ENCODE assay signal across 9 mouse cellular contexts in genomic region chr13:74300925-74301606, GRCm38 (mm10). TPM values are rescaled to one million over a fixed set of nuclear protein-coding genes. Genes with fewer than 3 reads are reported as not detected.
DNase-seq lines count a peak whose midpoint lies in the region; ATAC-seq lines count a peak whose summit lies in the region.
"Had no signal": no experiment of that assay in that cellular context is flagged by ENCODE, and none has a peak within 500 bp of the region (broad histone marks: within the 10 kb centered on the region; RNA-seq: fewer than 3 reads in every experiment).

No protein-coding gene starts in this region.

- no peaks in the 10 kb centered on the region for H3K9me3 ChIP-seq in liver, embryonic 13.5 days (replicated peaks)
- no peaks in the 10 kb centered on the region for H3K9me3 ChIP-seq in neural tube, embryonic 11.5 days (ENCODE audit: control insufficient read depth, low read length)
- no peaks in the 10 kb centered on the region for H3K9me3 ChIP-seq in stomach, embryonic 15.5 days
- H3K9me3 ChIP-seq: embryonic facial prominence, embryonic 13.5 days had no signal

- peak; percentile 80 for ATAC-seq in CD4-positive, CD25-positive, alpha-beta regulatory T cell, adult 4 months
- ATAC-seq in liver, embryonic 13.5 days (ENCODE audit: low read depth) = peak; percentile 47
- peak; percentile 73 for ATAC-seq in neural tube, embryonic 11.5 days (ENCODE audit: insufficient read depth, low FRiP score, low TSS enrichment)
- ATAC-seq in stomach, embryonic 15.5 days (ENCODE audit: insufficient read depth, low FRiP score, low read depth) = peak; percentile 70; the same call in 1 of the 2 replicates

- no peak overlapping the region for H3K27ac ChIP-seq in liver, embryonic 13.5 days
- H3K27ac ChIP-seq in neural tube, embryonic 11.5 days (ENCODE audit: low read depth, low read length) = no peak overlapping the region
- H3K27ac ChIP-seq in stomach, embryonic 15.5 days = no peak overlapping the region
- H3K27ac ChIP-seq: embryonic facial prominence, embryonic 13.5 days had no signal

- intact Hi-C loops in heart, postnatal 10 days (cut with DNase I) = loop anchor here (1.0 to 10.0 kb wide), 4 partner anchors 109 to 466 kb away; no protein-coding TSS in a partner anchor

- no peak overlapping the region for H3K9ac ChIP-seq in liver, embryonic 13.5 days
- no peak overlapping the region for H3K9ac ChIP-seq in neural tube, embryonic 11.5 days (ENCODE audit: low read length)
- H3K9ac ChIP-seq in stomach, embryonic 15.5 days = no peak overlapping the region
- H3K9ac ChIP-seq: embryonic facial prominence, embryonic 13.5 days had no signal

- H3K36me3 ChIP-seq in liver, embryonic 13.5 days = peaks cover 32% of the 10 kb centered on the region
- H3K36me3 ChIP-seq in neural tube, embryonic 11.5 days (ENCODE audit: control insufficient read depth, insufficient read depth, low read length) = no peaks in the 10 kb centered on the region; the same call in 1 of the 2 replicates
- H3K36me3 ChIP-seq in stomach, embryonic 15.5 days = peaks cover 14% of the 10 kb centered on the region

- H3K27me3 ChIP-seq in liver, embryonic 13.5 days = no peaks in the 10 kb centered on the region
- no peaks in the 10 kb centered on the region for H3K27me3 ChIP-seq in neural tube, embryonic 11.5 days (ENCODE audit: control insufficient read depth, insufficient read depth, low read length)
- H3K27me3 ChIP-seq in stomach, embryonic 15.5 days (replicated peaks) = no peaks in the 10 kb centered on the region
- H3K27me3 ChIP-seq: embryonic facial prominence, embryonic 13.5 days had no signal

- WGBS in liver, embryonic 13.5 days (ENCODE audit: insufficient replicate concordance) = 27% methylated on average over 4 of the region's 4 CpGs
- WGBS in neural tube, embryonic 11.5 days = 50% methylated on average over 4 of the region's 4 CpGs
- WGBS in stomach, embryonic 15.5 days = 44% methylated on average over 4 of the region's 4 CpGs

- no peaks in the 10 kb centered on the region for H3K4me1 ChIP-seq in liver, embryonic 13.5 days (replicated peaks)
- H3K4me1 ChIP-seq in neural tube, embryonic 11.5 days (ENCODE audit: control insufficient read depth, insufficient read depth, low read length) = no peaks in the 10 kb centered on the region
- H3K4me1 ChIP-seq in stomach, embryonic 15.5 days = no peaks in the 10 kb centered on the region
- H3K4me1 ChIP-seq: embryonic facial prominence, embryonic 13.5 days had no signal

- DNase-seq in brain, adult 2 months (ENCODE audit: low read depth, low spot score) = peak; percentile 81
- DNase-seq in fibroblast of lung, adult 2 months (ENCODE audit: low read depth) = peak; percentile 30
- DNase-seq in heart, postnatal 10 days = peak; percentile 75 to 86
- peak; percentile 42 to 82 for DNase-seq in kidney, postnatal 36 days
- DNase-seq in liver, embryonic 13.5 days = peak; percentile 29
- peak; percentile 77 for DNase-seq in neural tube, embryonic 11.5 days (ENCODE audit: low spot score)

- H3K4me3 ChIP-seq in liver, embryonic 13.5 days (replicated peaks) = no peak overlapping the region
- no peak overlapping the region for H3K4me3 ChIP-seq in neural tube, embryonic 11.5 days (ENCODE audit: low read depth, low read length)
- no peak overlapping the region for H3K4me3 ChIP-seq in stomach, embryonic 15.5 days (replicated peaks)
- H3K4me3 ChIP-seq: embryonic facial prominence, embryonic 13.5 days had no signal

- no peak overlapping the region for H3K4me2 ChIP-seq in liver, embryonic 13.5 days
- H3K4me2 ChIP-seq in neural tube, embryonic 11.5 days (ENCODE audit: low read depth) = no peak overlapping the region
- H3K4me2 ChIP-seq in stomach, embryonic 15.5 days = no peak overlapping the region
- H3K4me2 ChIP-seq: embryonic facial prominence, embryonic 13.5 days had no signal

RNA-seq across cellular contexts. Expression of gene Ahrr, which starts 8.9 kb away (rescaled TPM):
- under 1 TPM; 0.15 to 0.16 TPM for polyA plus RNA-seq in CD4-positive, CD25-positive, alpha-beta regulatory T cell, adult 4 months (2017; shearing (Covaris generic))
- total RNA-seq in heart, postnatal 10 days (2021) = 1 to 10 TPM in 1 of 2 experiments, under 1 TPM in 1; 0.98 to 1.6 TPM
- 0.13 TPM in 1 of 2 replicates, not detected in the other for polyA plus RNA-seq in liver, embryonic 13.5 days (2015; fragmentation: Nextera tagmentation; extraction: Ambion mirVana)
- 0.55 and 2.0 TPM in 2 replicates for polyA plus RNA-seq in neural tube, embryonic 11.5 days (2014; fragmentation: Nextera tagmentation; extraction: Ambion mirVana)
- polyA plus RNA-seq in stomach, embryonic 15.5 days (2015; fragmentation: Nextera tagmentation; extraction: Ambion mirVana) = 0.50 and 0.52 TPM in 2 replicates

RNA-seq across cellular contexts. Expression of gene Pdcd6, which starts 16.3 kb away (rescaled TPM):
- 100 to 1,000 TPM; 172 to 177 TPM for polyA plus RNA-seq in CD4-positive, CD25-positive, alpha-beta regulatory T cell, adult 4 months (2017; shearing (Covaris generic))
- total RNA-seq in heart, postnatal 10 days (2021) = 10 to 100 TPM; 54.5 to 54.8 TPM
- polyA plus RNA-seq in liver, embryonic 13.5 days (2015; fragmentation: Nextera tagmentation; extraction: Ambion mirVana) = 86.2 and 89.7 TPM in 2 replicates
- 124 and 128 TPM in 2 replicates for polyA plus RNA-seq in neural tube, embryonic 11.5 days (2014; fragmentation: Nextera tagmentation; extraction: Ambion mirVana)
- polyA plus RNA-seq in stomach, embryonic 15.5 days (2015; fragmentation: Nextera tagmentation; extraction: Ambion mirVana) = 150 and 153 TPM in 2 replicates

RNA-seq across cellular contexts. Expression of gene Sdha, which starts 49.0 kb away (rescaled TPM):
- 100 to 1,000 TPM; 301 to 394 TPM for polyA plus RNA-seq in CD4-positive, CD25-positive, alpha-beta regulatory T cell, adult 4 months (2017; shearing (Covaris generic))
- total RNA-seq in heart, postnatal 10 days (2021) = 1,000 to 10,000 TPM; 1,198 to 1,226 TPM
- 164 and 183 TPM in 2 replicates for polyA plus RNA-seq in liver, embryonic 13.5 days (2015; fragmentation: Nextera tagmentation; extraction: Ambion mirVana)
- 228 and 255 TPM in 2 replicates for polyA plus RNA-seq in neural tube, embryonic 11.5 days (2014; fragmentation: Nextera tagmentation; extraction: Ambion mirVana)
- 256 and 275 TPM in 2 replicates for polyA plus RNA-seq in stomach, embryonic 15.5 days (2015; fragmentation: Nextera tagmentation; extraction: Ambion mirVana)

RNA-seq across cellular contexts. Expression of gene Ccdc127, which starts 49.0 kb away (rescaled TPM):
- 10 to 100 TPM; 32.2 to 34.5 TPM for polyA plus RNA-seq in CD4-positive, CD25-positive, alpha-beta regulatory T cell, adult 4 months (2017; shearing (Covaris generic))
- total RNA-seq in heart, postnatal 10 days (2021) = 10 to 100 TPM; 47.4 to 51.8 TPM
- polyA plus RNA-seq in liver, embryonic 13.5 days (2015; fragmentation: Nextera tagmentation; extraction: Ambion mirVana) = 22.3 and 31.7 TPM in 2 replicates
- polyA plus RNA-seq in neural tube, embryonic 11.5 days (2014; fragmentation: Nextera tagmentation; extraction: Ambion mirVana) = 56.1 and 57.6 TPM in 2 replicates
- polyA plus RNA-seq in stomach, embryonic 15.5 days (2015; fragmentation: Nextera tagmentation; extraction: Ambion mirVana) = 55.6 and 57.0 TPM in 2 replicates

Comparison
In these comparisons a context has a peak if more than half of its experiments do, and no peak if none do; other contexts are left out.
1. DNase-seq: peak in every context shown above with its lines; median percentile 81 in brain, adult 2 months; 80 in heart, postnatal 10 days; 77 in neural tube, embryonic 11.5 days; 62 in kidney, postnatal 36 days; 30 in fibroblast of lung, adult 2 months; 29 in liver, embryonic 13.5 days.